Mouse (Mus musculus) C2C12 (cell line): Measurements from ENCODE around the gene Galt. TPM values are rescaled to one million over a fixed set of nuclear protein-coding genes. Genes with fewer than 3 reads are reported as not detected.

Experiments
- H3K27me3 ChIP-seq: one replicate; pipeline ENCODE4 v1.6.1; 2011; ENCODE audit not compliant: control insufficient read depth, insufficient read depth, insufficient read length
- H3K36me3 ChIP-seq: one replicate; pipeline ENCODE4 v1.6.1; 2011; ENCODE audit not compliant: control insufficient read depth, insufficient read depth
- H3K4me3 ChIP-seq: one replicate; pipeline ENCODE4 v1.5.1; 2011; ENCODE audit warnings: mild to moderate bottlenecking, control low read depth; ENCODE audit not compliant: poor library complexity, insufficient read depth, severe bottlenecking
- H3K79me2 ChIP-seq: one replicate; pipeline ENCODE4 v1.6.1; 2011; ENCODE audit not compliant: control insufficient read depth, insufficient read depth
- H3K79me3 ChIP-seq: one replicate; pipeline ENCODE4 v1.6.1; 2011; ENCODE audit warnings: low read depth, control low read depth
- H3ac ChIP-seq: one replicate; pipeline ENCODE3; 2011; ENCODE audit warnings: low read depth; ENCODE audit not compliant: control insufficient read depth, insufficient read length
- CEBPB ChIP-seq: IDR thresholded peaks from one replicate; pipeline ENCODE4 v1.6.1; 2011; ENCODE audit warnings: low read depth, mild to moderate bottlenecking, control low read depth, moderate library complexity
- CTCF ChIP-seq: IDR thresholded peaks from one replicate; pipeline ENCODE4 v1.5.1; 2011; ENCODE audit not compliant: control insufficient read depth, insufficient read depth, insufficient read length
- FOSL1 ChIP-seq: IDR thresholded peaks from one replicate; pipeline ENCODE4 v1.8.0; 2011; ENCODE audit warnings: mild to moderate bottlenecking, low read length; ENCODE audit not compliant: poor library complexity, insufficient read depth, severe bottlenecking
- MAX ChIP-seq: IDR thresholded peaks from one replicate; pipeline ENCODE4 v1.6.1; 2011; ENCODE audit warnings: mild to moderate bottlenecking, control low read depth
- MYOD1 ChIP-seq: IDR thresholded peaks from one replicate; pipeline ENCODE4 v1.6.1; 2011; ENCODE audit warnings: low read depth; ENCODE audit not compliant: control insufficient read depth, insufficient read length
- MYOG ChIP-seq: IDR thresholded peaks from one replicate; pipeline ENCODE4 v1.6.1; 2011; ENCODE audit not compliant: control insufficient read depth, insufficient read length; ENCODE audit errors: extremely low read depth
- USF1 ChIP-seq: IDR thresholded peaks from one replicate; pipeline ENCODE4 v1.6.1; 2011; ENCODE audit warnings: low read depth, mild to moderate bottlenecking, control low read depth, moderate library complexity
- polyA plus RNA-seq: library from polyadenylated mRNA; unstranded; fragments of >200 nt; fragmentation: generic; extraction: Trizol; gene quantifications from one replicate; pipeline ENCODE4 v1.2.1, GENCODE M21; 2012; ENCODE audit warnings: missing spikeins

Galt gene
- polyA plus RNA-seq, 1 experiment = 3.1 TPM

GRCm38 (mm10) chr4:41711705-41712375 is 43.2 kb upstream of the Galt start:
- Histone ChIP-seq H3ac (peak overlapping the region; percentile 77), H3K79me2 (peaks cover 15% of the 10 kb centered on the region), H3K36me3 (peaks cover 2% of the 10 kb centered on the region), H3K79me3 (peaks cover 14% of the 10 kb centered on the region), H3K4me3 (peak overlapping the region; percentile 80), H3K27me3 (no peaks in the 10 kb centered on the region)
- TF ChIP-seq MYOG (no peak), USF1 (no peak), FOSL1 (no peak), CTCF (no peak), MAX (no peak), CEBPB (no peak), MYOD1 (no peak)

DNA sequence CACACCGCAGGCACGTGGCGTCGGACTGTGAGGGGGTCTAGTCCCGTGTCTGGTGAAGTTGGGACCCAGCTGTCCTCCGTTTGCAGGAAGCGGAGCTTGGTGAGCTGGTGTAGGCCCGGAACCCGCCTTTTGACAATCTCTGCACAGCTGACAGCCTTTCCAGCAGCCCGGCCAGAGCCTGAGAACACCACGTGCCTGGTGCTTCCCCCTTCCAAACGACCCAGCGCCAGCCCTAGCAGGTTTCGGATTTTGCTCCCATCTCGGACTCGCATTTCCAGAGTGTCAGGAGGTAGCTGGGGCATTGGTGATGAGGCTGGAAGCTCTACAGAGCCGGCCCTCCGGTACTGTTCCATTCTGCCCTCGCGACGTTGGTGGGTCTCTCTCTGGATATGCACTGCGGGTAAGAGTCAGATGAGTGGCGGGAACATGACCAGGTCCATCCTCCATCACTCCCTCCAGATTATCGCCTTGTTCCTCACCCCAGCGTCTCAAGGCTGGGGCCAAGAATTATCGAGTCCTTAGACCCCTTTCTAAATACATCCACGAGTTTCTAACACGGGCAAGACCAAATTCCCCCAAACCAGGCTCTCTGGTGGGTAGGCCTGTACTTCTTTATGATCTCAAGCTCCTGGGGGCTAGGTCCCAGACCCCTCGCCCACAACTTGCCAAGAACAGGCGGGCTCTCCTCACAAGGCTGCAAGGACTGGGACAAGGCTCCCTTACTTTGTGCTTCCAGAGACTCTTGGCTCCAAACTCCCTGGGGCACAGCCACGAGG is 42.4 kb upstream of the Galt start:
- Histone ChIP-seq H3K4me3 (peak overlapping the region; percentile 80), H3K79me2 (peaks cover 15% of the 10 kb centered on the region), H3K27me3 (no peaks in the 10 kb centered on the region), H3ac (peak overlapping the region; percentile 77), H3K79me3 (peaks cover 14% of the 10 kb centered on the region), H3K36me3 (peaks cover 6% of the 10 kb centered on the region)
- TF ChIP-seq MYOD1 = no peak
- TF ChIP-seq CTCF = no peak
- no peak for TF ChIP-seq MAX
- TF ChIP-seq USF1 = no peak
- no peak for TF ChIP-seq MYOG
- no peak for TF ChIP-seq FOSL1
- TF ChIP-seq CEBPB = no peak

GRCm38 (mm10) chr4:41713197-41714067 is 41.6 kb upstream of the Galt start, which contains the start of gene Rpp25l:
TSS of gene Rpp25l (minus strand) at chr4:41713534.
- H3ac ChIP-seq = peak within 1 kb of the TSS; percentile 77
- peaks cover 15% of the 10 kb centered on the region for H3K79me2 ChIP-seq
- H3K36me3 ChIP-seq = peaks cover 10% of the 10 kb centered on the region
- peak within 1 kb of the TSS; percentile 80 for H3K4me3 ChIP-seq
- no peaks in the 10 kb centered on the region for H3K27me3 ChIP-seq
- H3K79me3 ChIP-seq = peaks cover 14% of the 10 kb centered on the region
- TF ChIP-seq USF1 (no peak), CTCF (no peak), MYOD1 (no peak), CEBPB (no peak), FOSL1 (no peak), MYOG (no peak), MAX (no peak)

DNA sequence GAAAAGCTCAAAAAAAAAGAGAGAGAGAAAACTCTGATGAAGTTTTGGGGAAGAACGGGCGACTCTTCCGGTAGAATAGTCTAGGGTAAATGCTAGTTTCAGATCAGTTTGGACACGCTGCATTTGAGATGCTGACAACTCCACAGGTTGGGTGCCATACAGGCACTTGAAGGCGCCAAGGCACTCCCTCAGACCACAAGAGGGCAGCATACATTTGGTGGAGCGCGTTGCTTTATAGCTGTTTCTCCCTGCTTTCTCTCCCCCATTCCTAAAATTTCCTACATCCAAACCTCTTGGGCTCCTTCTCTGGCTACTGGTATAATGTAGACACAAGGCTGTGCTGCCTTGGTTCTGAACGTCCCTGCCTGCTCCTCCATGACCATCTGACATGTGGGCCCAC is 40.8 kb upstream of the Galt start:
- no peak overlapping the region for H3ac ChIP-seq
- peaks cover 15% of the 10 kb centered on the region for H3K36me3 ChIP-seq
- H3K27me3 ChIP-seq = no peaks in the 10 kb centered on the region
- H3K4me3 ChIP-seq = no peak overlapping the region
- H3K79me3 ChIP-seq = peaks cover 14% of the 10 kb centered on the region
- peaks cover 15% of the 10 kb centered on the region for H3K79me2 ChIP-seq
- TF ChIP-seq FOSL1 = no peak
- peak; percentile 24 for TF ChIP-seq MAX
- TF ChIP-seq CTCF = peak; percentile 77
- no peak for TF ChIP-seq CEBPB
- no peak for TF ChIP-seq MYOG
- TF ChIP-seq USF1 = no peak
- TF ChIP-seq MYOD1 = no peak

DNA sequence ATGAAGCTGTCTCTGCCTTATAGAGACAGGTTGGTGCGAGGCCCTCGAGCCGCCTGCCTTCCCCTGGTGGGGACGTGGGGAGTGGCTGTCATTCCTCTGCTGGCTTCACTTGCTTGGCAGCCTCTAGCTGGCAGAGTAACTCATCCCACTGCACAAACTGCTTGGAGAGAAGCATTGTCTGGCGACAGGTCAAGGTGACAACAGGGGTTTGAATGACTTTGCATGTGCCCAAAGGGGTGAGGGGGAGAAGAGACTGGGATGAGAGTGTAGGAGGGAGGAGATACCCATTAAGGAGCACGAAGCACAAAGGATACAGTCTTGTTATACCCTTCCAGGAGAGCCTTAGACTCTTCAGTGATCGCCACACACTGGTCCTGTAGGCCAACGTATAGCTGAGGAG is 39.9 kb upstream of the Galt start:
- H3ac ChIP-seq = no peak overlapping the region
- H3K4me3 ChIP-seq = no peak overlapping the region
- no peaks in the 10 kb centered on the region for H3K27me3 ChIP-seq
- H3K79me2 ChIP-seq = peaks cover 15% of the 10 kb centered on the region
- H3K36me3 ChIP-seq = peaks cover 20% of the 10 kb centered on the region
- peaks cover 14% of the 10 kb centered on the region for H3K79me3 ChIP-seq
- TF ChIP-seq MYOG (no peak), CTCF (no peak), FOSL1 (no peak), USF1 (no peak), MYOD1 (no peak), CEBPB (no peak), MAX (no peak)
